Mouse (Mus musculus): ENCODE measurements around the gene Mbl1. TPM values are rescaled to one million over a fixed set of nuclear protein-coding genes. Genes with fewer than 3 reads are reported as not detected.
A peak's percentile ranks its signal among the peaks of the same experiment; 100 is the strongest.

Gene Mbl1
- polyA plus RNA-seq, 1 experiment, result not detected

GRCm38 (mm10) chr14:41160743-41161142 is 9.5 kb downstream of the Mbl1 start:
- no peaks in the 10 kb centered on the region for H3K4me1 ChIP-seq (ENCODE audit: control insufficient read depth, insufficient read depth, insufficient read length, low read length)
- peak overlapping the region; percentile 74 for H3K27ac ChIP-seq (replicated peaks; ENCODE audit: low read depth, low read length)
- no peak overlapping the region for H3K4me3 ChIP-seq (ENCODE audit: insufficient read depth, low read depth, low read length)

GRCm38 (mm10) chr14:41162663-41163062 is 11.4 kb downstream of the Mbl1 start:
- no peaks in the 10 kb centered on the region for H3K4me1 ChIP-seq (ENCODE audit: control insufficient read depth, insufficient read depth, insufficient read length, low read length)
- H3K27ac ChIP-seq (replicated peaks; ENCODE audit: low read depth, low read length), result no peak overlapping the region
- no peak overlapping the region for H3K4me3 ChIP-seq (ENCODE audit: insufficient read depth, low read depth, low read length)

GRCm38 (mm10) chr14:41167278-41167677 is 16.0 kb downstream of the Mbl1 start:
- Histone ChIP-seq H3K4me3 (ENCODE audit: insufficient read depth, low read depth, low read length) (no peak overlapping the region), H3K27ac (replicated peaks; ENCODE audit: low read depth, low read length) (no peak overlapping the region), H3K4me1 (ENCODE audit: control insufficient read depth, insufficient read depth, insufficient read length, low read length) (no peaks in the 10 kb centered on the region; the same call in 1 of the 2 replicates)

GRCm38 (mm10) chr14:41168567-41168966 is 17.3 kb downstream of the Mbl1 start:
- no peaks in the 10 kb centered on the region; the same call in 1 of the 2 replicates for H3K4me1 ChIP-seq (ENCODE audit: control insufficient read depth, insufficient read depth, insufficient read length, low read length)
- H3K4me3 ChIP-seq (ENCODE audit: insufficient read depth, low read depth, low read length), result no peak overlapping the region
- H3K27ac ChIP-seq (replicated peaks; ENCODE audit: low read depth, low read length), result no peak overlapping the region

- no peaks in the 10 kb centered on the region; the same call in 1 of the 2 replicates for H3K4me1 ChIP-seq (ENCODE audit: control insufficient read depth, insufficient read depth, insufficient read length, low read length)
- H3K4me3 ChIP-seq (ENCODE audit: insufficient read depth, low read depth, low read length), result no peak overlapping the region
- peak overlapping the region; percentile 31; the same call in 1 of the 2 replicates for H3K27ac ChIP-seq (replicated peaks; ENCODE audit: low read depth, low read length)
These were observed 19.3 kb downstream of the Mbl1 start for GRCm38 (mm10) chr14:41170514-41170913.

GRCm38 (mm10) chr14:41174802-41175201 is 23.5 kb downstream of the Mbl1 start:
- Histone ChIP-seq H3K4me1 (ENCODE audit: control insufficient read depth, insufficient read depth, insufficient read length, low read length) (no peaks in the 10 kb centered on the region; the same call in 1 of the 2 replicates), H3K4me3 (ENCODE audit: insufficient read depth, low read depth, low read length) (no peak overlapping the region), H3K27ac (replicated peaks; ENCODE audit: low read depth, low read length) (no peak overlapping the region)

- Histone ChIP-seq H3K27ac (replicated peaks; ENCODE audit: low read depth, low read length) (no peak within 1 kb of the TSS), H3K4me1 (ENCODE audit: control insufficient read depth, insufficient read depth, insufficient read length, low read length) (no peaks in the 10 kb centered on the region), H3K4me3 (ENCODE audit: insufficient read depth, low read depth, low read length) (no peak within 1 kb of the TSS)
These were observed 34.0 kb downstream of the Mbl1 start, which contains the start of gene Sftpd for GRCm38 (mm10) chr14:41185059-41185821. Gene Sftpd (minus strand): TSS chr14:41185149.

- no peaks in the 10 kb centered on the region for H3K4me1 ChIP-seq (ENCODE audit: control insufficient read depth, insufficient read depth, insufficient read length, low read length)
- H3K4me3 ChIP-seq (ENCODE audit: insufficient read depth, low read depth, low read length), result no peak overlapping the region
- no peak overlapping the region for H3K27ac ChIP-seq (replicated peaks; ENCODE audit: low read depth, low read length)
These were observed 38.2 kb downstream of the Mbl1 start for GRCm38 (mm10) chr14:41189496-41189895.

- H3K4me1 ChIP-seq (ENCODE audit: control insufficient read depth, insufficient read depth, insufficient read length, low read length), result peaks cover 5% of the 10 kb centered on the region; the same call in 1 of the 2 replicates
- H3K4me3 ChIP-seq (ENCODE audit: insufficient read depth, low read depth, low read length), result no peak overlapping the region
- H3K27ac ChIP-seq (replicated peaks; ENCODE audit: low read depth, low read length), result peak overlapping the region; percentile 74
These were observed 46.9 kb downstream of the Mbl1 start for GRCm38 (mm10) chr14:41198037-41198730.

Other genes with a start within 250 kb of the Mbl1 start
- 27.1 and 43.2 TPM in 2 replicates for gene Tspan14, start 184.7 kb upstream of the Mbl1 start, polyA plus RNA-seq (2012; ENCODE audit: insufficient read depth, insufficient read length, missing spikeins)
- gene Fam213a, start 137.7 kb upstream of the Mbl1 start, polyA plus RNA-seq (2012; ENCODE audit: insufficient read depth, insufficient read length, missing spikeins), result 532 and 638 TPM in 2 replicates
- not detected in 2 replicates for gene Dydc2, start 82.2 kb upstream of the Mbl1 start, polyA plus RNA-seq (2012; ENCODE audit: insufficient read depth, insufficient read length, missing spikeins)
- not detected in 2 replicates for gene Dydc1, start 78.5 kb upstream of the Mbl1 start, polyA plus RNA-seq (2012; ENCODE audit: insufficient read depth, insufficient read length, missing spikeins)
- 0.33 and 2.6 TPM in 2 replicates for gene Mat1a, start 46.4 kb upstream of the Mbl1 start, polyA plus RNA-seq (2012; ENCODE audit: insufficient read depth, insufficient read length, missing spikeins)
- not detected in 2 replicates for gene Sftpa1, start 19.7 kb upstream of the Mbl1 start, polyA plus RNA-seq (2012; ENCODE audit: insufficient read depth, insufficient read length, missing spikeins)
- not detected in 2 replicates for gene Sftpd, start 33.7 kb downstream of the Mbl1 start, polyA plus RNA-seq (2012; ENCODE audit: insufficient read depth, insufficient read length, missing spikeins)
- not detected in 2 replicates for gene Gm2832, start 127.3 kb downstream of the Mbl1 start, polyA plus RNA-seq (2012; ENCODE audit: insufficient read depth, insufficient read length, missing spikeins)
- 1.3 TPM in 1 of 2 replicates, not detected in the other for gene Gm5798, start 197.2 kb downstream of the Mbl1 start, polyA plus RNA-seq (2012; ENCODE audit: insufficient read depth, insufficient read length, missing spikeins)
- gene Gm7945, start 234.9 kb downstream of the Mbl1 start, polyA plus RNA-seq (2012; ENCODE audit: insufficient read depth, insufficient read length, missing spikeins), result not detected in 2 replicates

Measured in brown adipose tissue, adult 24 weeks (tissue).